Mouse (Mus musculus) frontal cortex, postnatal 14 days (tissue): ENCODE results near the gene Olfr549.

Experiments
- DNase-seq, 2 experiments: peaks; one replicate each; pipeline ENCODE4 v3.0.0; 2022; ENCODE audit warnings: low spot score in 2 of 2

Gene Olfr549

GRCm38 (mm10) chr7:102549570-102549969 lies at the start of gene Olfr549:
Gene Olfr549 (plus strand): TSS chr7:102549870.
- no peak for DNase-seq

GRCm38 (mm10) chr7:102501986-102502385 lies 47.7 kb upstream of the Olfr549 start:
- no peak for DNase-seq

- DNase-seq: peak; percentile 63 to 78
Measured at GRCm38 (mm10) chr7:102506848-102507247, 42.8 kb upstream of the Olfr549 start.

- no peak for DNase-seq
Measured at GRCm38 (mm10) chr7:102508066-102508465, 41.6 kb upstream of the Olfr549 start.

- no peak for DNase-seq
Measured at GRCm38 (mm10) chr7:102508666-102509065, 41.0 kb upstream of the Olfr549 start.

GRCm38 (mm10) chr7:102509726-102510125 lies 39.9 kb upstream of the Olfr549 start:
- DNase-seq: no peak

GRCm38 (mm10) chr7:102511927-102512326 lies 37.7 kb upstream of the Olfr549 start:
- DNase-seq: no peak

GRCm38 (mm10) chr7:102512814-102513435 lies 36.7 kb upstream of the Olfr549 start:
- peak; percentile 49 to 83 for DNase-seq

GRCm38 (mm10) chr7:102514144-102514543 lies 35.5 kb upstream of the Olfr549 start:
- no peak for DNase-seq

GRCm38 (mm10) chr7:102516261-102517050 lies 33.2 kb upstream of the Olfr549 start:
- no peak for DNase-seq

- DNase-seq: no peak
Measured at GRCm38 (mm10) chr7:102517051-102517335, 32.7 kb upstream of the Olfr549 start.

GRCm38 (mm10) chr7:102529052-102529451 lies 20.6 kb upstream of the Olfr549 start:
- no peak for DNase-seq

- DNase-seq: no peak
Measured at GRCm38 (mm10) chr7:102534449-102534848, 15.2 kb upstream of the Olfr549 start, which contains the start of gene Olfr547. Gene Olfr547 (plus strand): TSS chr7:102534749.

- DNase-seq: no peak
Measured at GRCm38 (mm10) chr7:102540596-102540995, 9.1 kb upstream of the Olfr549 start, which contains the start of gene Olfr548-ps1. Gene Olfr548-ps1 (plus strand): TSS chr7:102540896.

GRCm38 (mm10) chr7:102541251-102541650 lies 8.4 kb upstream of the Olfr549 start:
- no peak for DNase-seq

GRCm38 (mm10) chr7:102553279-102553678 lies 3.6 kb downstream of the Olfr549 start:
- DNase-seq: no peak

GRCm38 (mm10) chr7:102564999-102565997 lies 15.6 kb downstream of the Olfr549 start, which contains the start of gene Trim21:
Gene Trim21 (minus strand): TSS chr7:102565486.
- DNase-seq: peak; percentile 34

GRCm38 (mm10) chr7:102566219-102566618 lies 16.5 kb downstream of the Olfr549 start:
- no peak for DNase-seq

GRCm38 (mm10) chr7:102571142-102571541 lies 21.5 kb downstream of the Olfr549 start, which contains the start of gene Olfr550:
Gene Olfr550 (plus strand): TSS chr7:102571442.
- no peak for DNase-seq

- DNase-seq: no peak
Measured at GRCm38 (mm10) chr7:102573174-102573830, 23.6 kb downstream of the Olfr549 start.

GRCm38 (mm10) chr7:102575998-102576397 lies 26.3 kb downstream of the Olfr549 start:
- no peak for DNase-seq
